Mouse (Mus musculus): ENCODE data around the gene Ccdc28a.

- TF ChIP-seq CTCF (conservative IDR thresholded peaks at IDR 0.05; ENCODE audit: low read length) (no peak), POU5F1 (IDR thresholded peaks at IDR 0.05; ENCODE audit: borderline replicate concordance, low read length) (no peak)
Observed at GRCm38 (mm10) chr10:18198286-18199015, 36.3 kb downstream of the Ccdc28a start.
